Mouse (Mus musculus) monocyte, adult 5-6 weeks (primary cell): ENCODE results near the gene Igfbp6. TPM values are rescaled to one million over a fixed set of nuclear protein-coding genes. Genes with fewer than 3 reads are reported as not detected.

Source experiments
- ATAC-seq: fragments of 153-309, 156-312 bp; replicated peaks from 2 replicates; pipeline ENCODE4 v1.8.0; 2017; ENCODE audit warnings: mild to moderate bottlenecking; ENCODE audit not compliant: low TSS enrichment, insufficient number of reproducible peaks, severe bottlenecking, poor library complexity, low FRiP score
- total RNA-seq: library from RNA; stranded (forward); fragments of 200-1000, 200-491, 200-594 nt; gene quantifications from 3 replicates; pipeline ENCODE4 v1.2.3, GENCODE M21; 2017

Gene Igfbp6
- total RNA-seq, result 0.38 to 1.4 TPM (median 0.68 TPM) in 3 replicates

- no peak for ATAC-seq
These were observed at the start of gene Igfbp6 for GRCm38 (mm10) chr15:102144274-102144711. Gene Igfbp6, plus strand, starts transcription at chr15:102144362.

GRCm38 (mm10) chr15:102094988-102095387 lies 49.2 kb upstream of the Igfbp6 start:
- no peak for ATAC-seq

GRCm38 (mm10) chr15:102097147-102097915 lies 46.8 kb upstream of the Igfbp6 start:
- ATAC-seq, result no peak

GRCm38 (mm10) chr15:102097991-102098555 lies 46.1 kb upstream of the Igfbp6 start:
- no peak for ATAC-seq

GRCm38 (mm10) chr15:102099260-102099659 lies 44.9 kb upstream of the Igfbp6 start:
- ATAC-seq, result no peak

GRCm38 (mm10) chr15:102099771-102100160 lies 44.4 kb upstream of the Igfbp6 start:
- no peak for ATAC-seq

GRCm38 (mm10) chr15:102100161-102100981 lies 43.8 kb upstream of the Igfbp6 start, which contains the start of gene Tns2:
Gene Tns2, plus strand, starts transcription at chr15:102100413.
- ATAC-seq, result no peak

- ATAC-seq, result no peak
These were observed 43.0 kb upstream of the Igfbp6 start for GRCm38 (mm10) chr15:102100996-102101671.

GRCm38 (mm10) chr15:102101672-102102541 lies 42.3 kb upstream of the Igfbp6 start:
- no peak for ATAC-seq

- no peak for ATAC-seq
These were observed 41.5 kb upstream of the Igfbp6 start for GRCm38 (mm10) chr15:102102548-102103121.

- ATAC-seq, result no peak
These were observed 40.7 kb upstream of the Igfbp6 start for GRCm38 (mm10) chr15:102103371-102103946.

- ATAC-seq, result no peak
These were observed 40.1 kb upstream of the Igfbp6 start for GRCm38 (mm10) chr15:102103947-102104555.

GRCm38 (mm10) chr15:102105360-102105759 lies 38.8 kb upstream of the Igfbp6 start:
- no peak for ATAC-seq

GRCm38 (mm10) chr15:102105764-102106730 lies 38.1 kb upstream of the Igfbp6 start:
- ATAC-seq, result no peak

GRCm38 (mm10) chr15:102106754-102107456 lies 37.3 kb upstream of the Igfbp6 start:
- ATAC-seq, result no peak
